Mouse (Mus musculus): ENCODE results near the gene Begain.

The Begain gene

DNA sequence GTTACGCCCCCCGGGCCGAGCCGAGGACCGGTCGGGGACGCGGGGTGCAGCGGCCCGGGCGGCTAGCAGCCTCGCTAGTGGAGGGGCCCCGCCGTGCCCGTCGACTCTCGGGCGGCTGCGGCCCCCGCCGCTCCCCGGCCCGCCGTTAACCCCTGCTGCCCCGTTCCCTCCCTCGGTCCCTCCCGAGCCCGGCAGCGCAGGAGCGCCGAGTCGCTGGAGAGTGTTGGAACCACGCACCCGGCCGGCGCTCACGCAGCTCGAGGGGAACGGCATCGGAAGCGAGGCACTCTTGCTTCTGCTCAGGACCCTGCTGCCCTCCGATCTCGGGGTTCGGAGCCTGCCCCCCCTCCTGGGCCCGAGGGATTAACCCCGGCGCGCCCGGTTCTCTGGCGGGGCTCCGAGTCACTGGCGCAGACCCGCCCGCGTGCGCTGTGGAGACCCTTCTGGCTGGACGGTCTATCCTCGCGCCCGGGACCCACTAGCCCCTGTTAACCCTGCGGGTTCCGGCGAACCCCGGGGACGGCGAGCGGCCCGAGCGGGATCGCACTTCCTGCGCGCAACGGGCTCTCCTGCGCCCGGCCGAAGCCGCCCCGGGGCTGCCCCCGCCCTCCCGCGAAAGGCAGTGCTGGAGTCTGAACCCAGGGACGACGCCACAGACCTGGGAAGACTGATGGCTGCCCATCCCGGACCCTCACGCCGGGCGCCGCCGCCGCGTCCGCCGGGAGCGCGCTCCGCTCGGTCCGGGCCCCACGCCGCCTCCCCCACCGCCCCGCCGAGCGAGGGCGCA lies 14.8 kb downstream of the Begain start:
- in situ Hi-C loops (cut with MboI, MseI): no loop called here

- in situ Hi-C loops (cut with MboI, MseI): no loop called here
Observed at GRCm38 (mm10) chr12:109049949-109050348, 18.1 kb downstream of the Begain start.

DNA sequence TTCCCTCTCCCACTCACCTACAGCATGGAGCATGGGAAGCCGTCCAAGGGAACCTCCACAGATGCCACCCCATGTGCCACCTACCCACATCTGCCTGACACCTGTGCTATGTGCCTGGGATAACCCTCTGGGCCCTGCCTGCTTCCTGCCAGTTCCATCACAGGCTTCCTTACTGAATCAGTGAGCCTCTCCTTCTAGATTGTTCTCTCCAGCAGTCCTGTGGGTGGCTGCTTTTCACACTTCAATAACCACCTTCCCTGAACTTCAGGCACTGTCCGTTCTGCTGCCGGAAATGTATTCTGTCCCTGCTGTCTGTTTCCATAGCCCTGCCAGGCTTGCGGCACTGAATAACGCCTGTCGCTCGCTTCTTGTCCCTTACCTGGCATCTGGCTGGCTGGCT lies 22.4 kb downstream of the Begain start:
- in situ Hi-C loops (cut with MboI, MseI): no loop called here

GRCm38 (mm10) chr12:109044497-109044896 lies 23.5 kb downstream of the Begain start:
- in situ Hi-C loops (cut with MboI, MseI): no loop called here

- in situ Hi-C loops (cut with MboI, MseI): no loop called here
Observed at GRCm38 (mm10) chr12:109039311-109039710, 28.7 kb downstream of the Begain start.

DNA sequence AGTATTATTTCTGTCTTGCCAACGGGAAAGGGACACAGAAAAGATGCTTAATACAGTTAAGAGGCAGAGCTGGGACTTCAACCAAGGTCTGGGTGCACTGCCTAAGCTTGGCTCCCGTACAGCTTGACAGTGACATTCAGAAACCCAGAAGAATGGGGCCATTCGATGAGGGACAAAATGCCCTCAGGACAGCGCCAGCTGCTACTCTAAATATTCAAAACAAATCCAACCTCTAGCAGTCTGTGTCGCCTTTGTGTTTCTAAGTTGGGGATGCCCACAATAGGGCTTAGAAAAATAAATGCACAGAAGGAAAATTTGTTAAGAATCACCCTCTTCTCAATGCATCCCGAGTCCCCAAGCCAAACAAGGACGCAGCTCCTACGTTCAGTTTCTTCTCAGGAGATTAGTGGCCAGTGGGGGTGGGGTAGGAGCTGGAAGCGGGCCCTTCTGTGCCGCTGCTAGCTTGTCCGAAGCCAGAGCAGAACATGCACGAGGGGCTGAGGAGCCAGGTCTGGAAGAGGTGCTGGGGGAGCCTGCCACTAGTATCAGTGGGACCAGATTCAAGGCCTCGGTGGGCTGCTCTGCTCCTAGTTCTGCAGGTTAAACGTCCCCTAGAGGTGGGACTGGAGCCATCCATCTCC lies 29.7 kb downstream of the Begain start:
- in situ Hi-C loops (cut with MboI, MseI): no loop called here

GRCm38 (mm10) chr12:109037026-109037425 lies 31.0 kb downstream of the Begain start:
- in situ Hi-C loops (cut with MboI, MseI): no loop called here

GRCm38 (mm10) chr12:109023780-109024179 lies 44.2 kb downstream of the Begain start:
- in situ Hi-C loops (cut with MboI, MseI): loop anchor here (10.0 kb wide), 1 partner anchor 371 kb away; no protein-coding TSS in a partner anchor

GRCm38 (mm10) chr12:109022966-109023365 lies 45.1 kb downstream of the Begain start:
- in situ Hi-C loops (cut with MboI, MseI): loop anchor here (10.0 kb wide), 1 partner anchor 372 kb away; no protein-coding TSS in a partner anchor

DNA sequence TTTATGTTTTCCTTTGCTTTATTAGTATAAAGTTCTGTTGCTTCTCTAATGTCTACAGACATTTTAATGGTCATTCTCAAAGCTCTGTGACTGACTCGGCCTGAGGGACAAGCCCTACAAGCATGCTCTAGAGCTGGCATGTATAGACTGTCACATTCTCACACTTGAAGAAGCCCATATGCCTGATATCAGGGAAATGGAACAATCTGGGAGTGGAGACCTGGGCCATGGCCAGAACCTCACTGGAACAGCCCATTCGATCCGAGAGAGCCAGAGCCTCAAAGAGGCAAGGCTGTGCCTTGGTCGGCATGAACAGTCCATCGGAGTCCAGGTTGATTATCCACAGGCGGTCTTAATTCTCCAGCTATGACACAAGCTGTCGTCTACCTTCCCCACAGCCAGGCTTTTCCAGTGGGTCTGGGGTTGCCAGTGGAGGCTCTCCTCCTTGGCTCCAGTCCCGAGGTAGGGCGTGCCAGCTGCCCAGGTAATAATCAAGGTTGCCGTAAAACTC lies 45.8 kb downstream of the Begain start:
- in situ Hi-C loops (cut with MboI, MseI): loop anchor here (10.0 kb wide), 1 partner anchor 373 kb away; no protein-coding TSS in a partner anchor

GRCm38 (mm10) chr12:109010070-109010649 lies 57.9 kb downstream of the Begain start:
- in situ Hi-C loops (cut with MboI, MseI): no loop called here

DNA sequence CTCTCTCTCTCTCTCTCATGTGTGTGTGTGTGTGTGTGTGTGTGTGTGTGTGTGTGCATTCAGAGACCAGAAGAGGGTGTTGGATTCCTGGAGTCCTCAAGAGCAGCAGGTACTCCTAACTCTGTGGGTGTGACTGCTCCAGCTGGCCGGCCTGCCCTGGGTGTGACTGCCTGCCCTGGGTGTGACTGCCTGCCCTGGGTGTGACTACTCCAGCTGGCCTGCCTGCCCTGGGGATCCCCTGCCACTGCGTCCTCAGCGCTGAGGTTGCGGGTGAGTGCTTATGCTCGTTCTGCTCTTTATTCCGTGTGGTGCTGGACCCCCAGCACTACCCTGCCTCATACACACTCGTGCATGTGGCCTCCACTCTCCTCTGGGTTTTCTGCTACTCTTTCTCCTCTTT lies 65.0 kb downstream of the Begain start:
- in situ Hi-C loops (cut with MboI, MseI): no loop called here

- in situ Hi-C loops (cut with MboI, MseI): no loop called here
Observed at GRCm38 (mm10) chr12:108997249-108997648, 70.8 kb downstream of the Begain start.

DNA sequence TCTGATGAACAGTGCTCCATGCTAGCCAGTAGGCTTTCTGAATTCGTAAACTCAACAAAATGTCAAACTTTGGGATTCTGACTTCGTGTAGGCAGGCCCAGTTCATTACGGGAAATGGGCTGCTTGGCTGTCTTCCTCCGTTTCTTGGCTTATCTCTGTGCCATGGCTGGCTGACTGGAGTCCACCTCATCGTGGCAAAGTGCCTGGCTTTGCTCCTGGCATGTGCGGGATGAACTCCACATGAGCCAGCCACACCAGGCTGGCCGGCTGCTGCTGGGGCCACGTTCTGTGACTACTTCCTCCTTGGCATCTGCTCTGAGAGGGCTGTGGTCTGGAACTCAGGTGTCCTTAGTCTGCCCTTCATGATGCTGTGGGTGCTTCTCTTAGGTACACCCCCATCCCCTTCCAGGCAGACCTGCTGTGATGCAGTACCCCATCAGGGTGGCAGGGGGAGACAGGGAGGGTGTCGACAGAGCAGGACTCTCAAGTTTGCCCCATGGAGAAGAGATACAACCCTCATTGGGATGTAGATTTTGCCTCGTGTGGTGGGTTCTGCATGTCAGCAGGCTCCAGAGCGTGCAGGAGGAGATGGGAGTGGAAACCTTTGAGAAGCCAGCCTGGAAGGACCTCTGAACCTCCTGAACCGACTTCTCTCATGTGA lies 71.9 kb downstream of the Begain start:
- in situ Hi-C loops (cut with MboI, MseI): no loop called here

- in situ Hi-C loops (cut with MboI, MseI): no loop called here
Observed at GRCm38 (mm10) chr12:108994436-108995031, 73.5 kb downstream of the Begain start.

DNA sequence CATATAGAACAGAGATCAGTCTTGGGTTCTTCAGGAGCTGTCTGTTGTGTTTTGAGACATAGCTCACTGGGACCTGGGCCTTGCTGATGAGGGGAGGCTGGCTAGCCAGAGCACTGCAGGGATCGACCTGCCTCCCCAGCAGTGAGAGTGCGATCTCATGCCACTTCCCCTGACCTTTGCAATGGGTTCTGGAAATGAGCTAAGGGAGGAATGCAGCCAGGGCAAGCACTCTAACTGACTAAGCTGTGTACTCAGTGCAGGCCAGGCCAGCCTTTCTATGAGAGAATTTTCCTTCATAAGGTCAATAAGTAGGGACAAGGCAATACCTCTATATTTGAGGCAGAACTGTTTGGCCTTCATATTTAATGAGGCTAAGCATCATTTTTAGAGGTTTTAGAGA lies 75.0 kb downstream of the Begain start:
- in situ Hi-C loops (cut with MboI, MseI): no loop called here

DNA sequence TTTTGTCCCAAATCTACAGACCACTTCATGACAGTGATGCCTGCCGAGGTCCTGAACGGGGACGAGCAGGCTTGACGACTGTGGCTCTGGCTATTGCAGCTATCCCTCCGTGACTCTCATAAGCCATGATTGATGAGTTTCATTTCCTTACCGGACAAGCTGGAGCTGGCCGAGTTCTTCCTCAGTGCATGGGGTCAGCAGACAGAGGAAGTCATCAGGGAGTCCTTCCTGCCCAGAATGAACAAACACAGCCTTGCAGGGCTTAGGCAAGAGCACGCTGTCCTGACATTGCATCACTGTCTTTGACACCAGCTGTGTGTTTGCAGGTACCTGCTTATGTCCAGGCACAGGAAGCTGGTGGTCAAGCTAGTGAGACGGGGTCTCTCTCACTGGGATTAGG lies 77.6 kb downstream of the Begain start:
- in situ Hi-C loops (cut with MboI, MseI): no loop called here

DNA sequence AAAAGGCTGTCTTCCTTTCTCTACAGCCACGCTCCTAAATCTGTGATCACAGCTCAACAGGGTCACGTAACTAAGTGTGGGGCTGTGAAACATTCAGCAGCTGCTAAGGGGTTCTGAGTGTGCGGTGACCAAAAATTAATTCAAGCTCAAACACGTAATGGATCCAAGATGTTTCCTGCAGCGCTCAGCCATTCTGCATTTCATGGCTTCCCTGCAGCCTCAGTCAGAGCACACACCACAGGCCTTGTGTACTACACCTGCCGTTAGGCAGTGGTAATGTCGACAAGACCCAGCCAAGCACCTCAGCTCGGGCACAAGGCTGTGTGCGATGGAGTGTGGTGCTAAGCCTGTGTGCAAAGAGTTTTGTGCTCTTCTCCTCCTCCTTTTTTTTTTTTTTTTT lies 80.6 kb downstream of the Begain start:
- in situ Hi-C loops (cut with MboI, MseI): no loop called here

DNA sequence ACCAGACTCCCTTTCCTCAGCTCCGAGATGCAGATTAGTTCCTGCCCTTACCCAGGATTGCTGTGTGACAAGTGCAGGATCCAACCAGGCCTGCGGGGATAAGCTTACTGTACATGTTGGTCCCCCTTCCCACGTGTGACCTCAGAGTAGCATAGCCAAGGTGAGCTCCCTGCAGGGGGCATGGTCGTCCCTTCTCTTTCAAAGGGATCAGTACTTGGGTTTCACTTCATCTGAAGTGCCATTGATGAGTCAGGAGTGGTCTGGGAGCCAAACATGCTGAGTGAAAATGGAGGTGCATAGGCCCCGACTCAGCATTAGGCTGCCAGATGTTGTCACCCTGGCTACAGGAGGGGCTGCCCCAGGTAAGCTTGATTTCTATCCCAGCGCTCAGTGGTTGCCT lies 83.0 kb downstream of the Begain start:
- in situ Hi-C loops (cut with MboI, MseI): no loop called here

- in situ Hi-C loops (cut with MboI, MseI): no loop called here
Observed at GRCm38 (mm10) chr12:108984471-108984870, 83.5 kb downstream of the Begain start.

DNA sequence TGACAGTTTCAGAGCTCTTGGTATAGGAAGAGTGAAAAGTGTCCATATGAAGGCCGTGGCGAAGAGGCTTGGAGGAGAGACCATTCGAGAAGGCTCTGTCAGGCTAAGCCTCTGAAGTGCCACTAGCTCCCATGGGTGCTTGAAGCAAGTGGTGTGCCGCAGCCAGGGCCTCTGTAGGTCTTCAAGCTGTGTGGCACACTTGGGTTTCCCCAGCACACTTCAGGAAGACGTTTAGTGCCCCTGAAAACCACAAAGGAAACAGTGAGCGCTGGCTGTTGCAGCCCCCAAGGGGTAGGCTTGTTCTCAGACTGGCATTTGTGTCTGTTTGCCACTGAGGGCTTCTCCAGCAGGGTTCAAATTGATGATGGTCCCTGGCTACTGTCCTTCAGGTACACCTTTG lies 84.5 kb downstream of the Begain start:
- in situ Hi-C loops (cut with MboI, MseI): no loop called here

GRCm38 (mm10) chr12:108982684-108982960 lies 85.4 kb downstream of the Begain start:
- in situ Hi-C loops (cut with MboI, MseI): no loop called here

Measured in T-helper 1 cell (primary cell).